Mouse (Mus musculus) gastrocnemius, postnatal 4 days (tissue): ENCODE measurements around the gene Slc45a1. TPM values are rescaled to one million over a fixed set of nuclear protein-coding genes. Genes with fewer than 3 reads are reported as not detected.

Source experiments
- DNase-seq, 2 experiments: peaks; one replicate each; pipeline ENCODE4 v3.0.0; 2021 to 2022; ENCODE audit warnings: low spot score in 2 of 2, mixed read lengths in 2 of 2
- total RNA-seq, 2 experiments: library from RNA; stranded (reverse); gene quantifications; 2 replicates each; pipeline ENCODE4 v1.2.3; 2021

Gene Slc45a1
- total RNA-seq, 2 experiments from 2014 or later = not detected

GRCm38 (mm10) chr4:150582966-150583776 lies 68.8 kb downstream of the Slc45a1 start:
- DNase-seq = peak; percentile 27 to 61

- no peak for DNase-seq
These were observed 69.8 kb downstream of the Slc45a1 start for GRCm38 (mm10) chr4:150581931-150582723.

Other genes with a start within 250 kb of the Slc45a1 start
- gene Errfi1, start 201.7 kb upstream of the Slc45a1 start, total RNA-seq = 10 to 100 TPM; 18.8 to 22.8 TPM